Mouse (Mus musculus) activated CD4-positive, CD25-positive, alpha-beta regulatory T cell, adult 4 months (primary cell): ENCODE measurements around the gene Bex1. TPM values are rescaled to one million over a fixed set of nuclear protein-coding genes. Genes with fewer than 3 reads are reported as not detected.
"Not testable (repeated sequence)": the region's sequence is repeated elsewhere in the genome, so short reads cannot be mapped to it uniquely, and the experiment has no call there.

ENCODE experiments used
- ATAC-seq: one replicate; pipeline ENCODE4 v1.8.0; 2017
- polyA plus RNA-seq, 2 experiments: library from polyadenylated mRNA; unstranded; fragments of 100-300 nt; shearing (Covaris generic); gene quantifications; one replicate each; pipeline ENCODE4 v1.2.1; 2017

Gene Bex1
- polyA plus RNA-seq, result not detected

GRCm38 (mm10) chrX:136214729-136215677 lies at the start of gene Bex1, which contains the start of gene Tceal7:
Gene Bex1 (minus strand): TSS chrX:136215513.
Gene Tceal7 (plus strand): TSS chrX:136214779.
- ATAC-seq, result not testable (repeated sequence)

GRCm38 (mm10) chrX:136252023-136252729 lies 36.9 kb upstream of the Bex1 start:
- no peak for ATAC-seq

GRCm38 (mm10) chrX:136249671-136250070 lies 34.4 kb upstream of the Bex1 start:
- no peak for ATAC-seq

- ATAC-seq, result no peak
Observed at GRCm38 (mm10) chrX:136248811-136249210, 33.5 kb upstream of the Bex1 start.

- ATAC-seq, result no peak
Observed at GRCm38 (mm10) chrX:136245521-136246071, 30.3 kb upstream of the Bex1 start.

- ATAC-seq, result peak; percentile 89
Observed at GRCm38 (mm10) chrX:136244574-136245229, 29.4 kb upstream of the Bex1 start, which contains the start of gene Tceal9. Gene Tceal9 (plus strand): TSS chrX:136245079.

- ATAC-seq, result no peak
Observed at GRCm38 (mm10) chrX:136243181-136243580, 27.9 kb upstream of the Bex1 start.

GRCm38 (mm10) chrX:136238118-136238517 lies 22.8 kb upstream of the Bex1 start:
- ATAC-seq, result no peak

GRCm38 (mm10) chrX:136227768-136228167 lies 12.5 kb upstream of the Bex1 start:
- no peak for ATAC-seq

- ATAC-seq, result no peak
Observed at GRCm38 (mm10) chrX:136223714-136224113, 8.4 kb upstream of the Bex1 start.

GRCm38 (mm10) chrX:136216303-136216702 lies 990 bp upstream of the Bex1 start:
- ATAC-seq, result no peak

- ATAC-seq, result no peak
Observed at GRCm38 (mm10) chrX:136213396-136213795, 1.9 kb downstream of the Bex1 start.

- no peak for ATAC-seq
Observed at GRCm38 (mm10) chrX:136204406-136204805, 10.9 kb downstream of the Bex1 start.

GRCm38 (mm10) chrX:136203664-136204066 lies 11.6 kb downstream of the Bex1 start, which contains the start of gene Tceal5:
Gene Tceal5 (minus strand): TSS chrX:136203876.
- no peak for ATAC-seq

- ATAC-seq, result no peak
Observed at GRCm38 (mm10) chrX:136203257-136203656, 12.1 kb downstream of the Bex1 start.

- no peak for ATAC-seq
Observed at GRCm38 (mm10) chrX:136196873-136197272, 18.4 kb downstream of the Bex1 start.

- no peak for ATAC-seq
Observed at GRCm38 (mm10) chrX:136195193-136195944, 19.9 kb downstream of the Bex1 start.

- no peak for ATAC-seq
Observed at GRCm38 (mm10) chrX:136183107-136183506, 32.2 kb downstream of the Bex1 start.

GRCm38 (mm10) chrX:136180897-136181553 lies 34.3 kb downstream of the Bex1 start:
- no peak for ATAC-seq

GRCm38 (mm10) chrX:136172786-136173185 lies 42.5 kb downstream of the Bex1 start:
- no peak for ATAC-seq

GRCm38 (mm10) chrX:136172118-136172551 lies 43.2 kb downstream of the Bex1 start, which contains the start of gene Tceal8:
Gene Tceal8 (minus strand): TSS chrX:136172342.
- ATAC-seq, result no peak
